Mouse (Mus musculus) natural killer cell, adult 2 months (primary cell): ENCODE measurements around the gene Nudt15.
A peak's percentile ranks its signal among the peaks of the same experiment; 100 is the strongest.
"Not testable (repeated sequence)": the region's sequence is repeated elsewhere in the genome, so short reads cannot be mapped to it uniquely, and the experiment has no call there.

Experiments used
- DNase-seq, 2 experiments: peaks; one replicate each; pipeline ENCODE4 v3.0.0; 2022; ENCODE audit warnings: low spot score in 2 of 2

Nudt15 gene

DNA sequence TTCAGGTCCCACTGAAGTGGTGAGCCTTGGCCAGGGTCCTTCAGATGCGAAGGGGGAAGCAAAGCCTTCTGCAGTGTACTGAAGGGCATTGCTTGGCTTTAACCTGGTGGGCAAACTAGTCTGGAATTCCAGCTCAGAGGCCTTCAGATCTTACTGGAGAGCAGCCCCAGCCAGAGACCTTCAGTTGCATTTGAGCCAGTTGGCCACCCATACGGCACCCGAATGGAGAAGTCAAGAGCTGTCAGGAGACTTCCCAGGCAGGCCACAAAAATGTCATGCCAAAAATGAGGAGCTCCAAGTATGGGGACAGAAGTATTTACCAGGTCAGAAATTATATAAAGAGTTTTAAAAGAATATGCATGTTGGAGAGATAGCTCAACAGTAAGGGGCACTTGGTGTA lies at the start of gene Nudt15:
Gene Nudt15, minus strand, starts transcription at position 192 of the 400 bp plus-strand sequence.
- no peak for DNase-seq

DNA sequence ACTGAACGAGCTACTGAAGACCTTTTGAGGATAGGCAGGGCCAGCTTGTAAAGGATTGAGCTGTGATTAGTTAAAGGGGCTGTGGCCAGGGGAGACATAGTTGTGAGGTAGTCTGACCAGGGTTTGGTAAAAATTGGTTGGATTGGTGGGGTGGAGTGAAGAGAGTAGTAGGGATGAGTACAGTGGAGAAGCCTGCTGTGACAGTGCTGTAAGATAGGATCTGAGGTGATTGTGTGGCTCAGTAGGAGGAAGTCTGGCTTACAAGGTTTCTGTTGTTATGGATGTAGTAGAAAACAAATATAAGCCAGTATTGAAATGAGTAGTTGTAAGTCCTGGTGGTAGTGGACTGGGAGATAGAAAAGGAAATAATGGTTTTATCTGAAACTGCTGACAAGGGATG lies 44.1 kb upstream of the Nudt15 start:
- no peak for DNase-seq

DNA sequence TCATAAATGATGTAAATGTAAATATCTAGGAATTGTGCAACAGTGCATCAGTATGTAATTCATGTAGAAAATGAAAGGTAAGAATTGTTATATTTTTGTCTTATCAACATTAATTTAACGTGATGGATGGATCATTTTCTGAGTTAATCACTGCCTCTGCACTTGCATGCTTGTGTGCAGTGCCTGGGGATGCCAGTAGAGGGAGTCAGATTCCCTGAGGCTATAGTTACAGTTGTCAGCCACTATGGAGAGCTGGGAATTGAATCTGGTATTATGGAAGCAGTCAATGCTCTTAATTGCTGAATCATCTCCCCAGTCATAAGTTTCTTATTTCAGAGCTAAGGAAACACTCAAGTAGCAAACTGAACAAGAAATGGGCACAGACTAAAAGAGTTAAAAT lies 40.0 kb upstream of the Nudt15 start:
- DNase-seq: no peak

DNA sequence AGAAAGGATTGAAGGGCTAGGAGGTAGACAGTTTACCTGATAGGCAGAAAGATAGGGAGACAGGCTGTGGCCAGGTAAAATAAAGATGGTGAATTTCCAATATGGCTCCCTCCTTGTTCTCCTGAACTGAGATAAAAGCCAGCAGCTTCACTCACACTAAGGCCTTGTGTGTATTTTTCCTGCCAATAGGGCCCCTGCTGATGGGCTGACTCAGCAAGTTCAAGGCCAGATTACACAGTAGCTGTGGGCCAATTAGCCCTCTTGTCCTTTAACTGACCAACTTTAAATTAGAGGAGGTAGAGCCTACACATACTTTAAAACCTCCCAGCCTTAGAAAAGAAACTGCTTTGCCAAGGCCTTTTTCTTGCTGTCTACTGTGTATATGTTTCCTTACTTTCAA lies 28.3 kb upstream of the Nudt15 start:
- DNase-seq: no peak

DNA sequence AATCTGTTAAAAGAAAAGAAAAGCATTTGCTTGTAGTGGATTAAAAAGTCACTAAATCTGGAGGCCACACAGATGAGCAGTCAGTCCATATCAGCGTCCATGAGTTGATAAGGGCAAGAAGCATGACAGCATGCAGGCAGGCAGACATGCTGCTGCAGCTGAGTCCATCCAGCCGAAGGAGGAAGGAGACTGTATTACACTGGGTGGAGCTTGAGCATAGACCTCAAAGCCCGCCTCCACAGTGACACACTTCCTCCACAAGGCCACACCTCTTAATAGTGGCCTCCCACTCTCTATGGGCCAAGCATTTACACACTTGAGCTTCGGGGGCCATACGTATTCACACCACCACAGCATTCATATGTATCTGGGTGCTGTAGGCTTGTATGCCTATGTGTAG lies 26.0 kb upstream of the Nudt15 start:
- DNase-seq: no peak

DNA sequence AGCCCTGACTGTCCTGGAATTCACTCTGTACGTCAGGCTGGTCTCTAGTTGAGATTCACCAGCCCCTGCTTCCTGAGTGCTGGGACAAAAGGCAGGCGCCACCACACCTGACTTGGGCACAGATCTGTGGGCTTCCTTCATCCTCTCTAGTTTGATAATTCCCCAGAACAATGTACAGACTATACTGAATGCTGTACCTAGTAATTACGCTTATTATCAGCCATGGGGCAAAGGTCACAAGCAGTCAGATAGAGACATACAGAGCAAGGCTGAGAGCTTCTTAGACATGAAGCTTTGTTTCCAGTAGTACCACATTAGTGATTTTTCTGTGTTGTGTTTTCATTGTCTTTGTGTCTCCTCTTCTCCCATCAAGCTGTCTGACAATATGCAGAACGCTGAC lies 23.1 kb upstream of the Nudt15 start:
- DNase-seq: no peak

DNA sequence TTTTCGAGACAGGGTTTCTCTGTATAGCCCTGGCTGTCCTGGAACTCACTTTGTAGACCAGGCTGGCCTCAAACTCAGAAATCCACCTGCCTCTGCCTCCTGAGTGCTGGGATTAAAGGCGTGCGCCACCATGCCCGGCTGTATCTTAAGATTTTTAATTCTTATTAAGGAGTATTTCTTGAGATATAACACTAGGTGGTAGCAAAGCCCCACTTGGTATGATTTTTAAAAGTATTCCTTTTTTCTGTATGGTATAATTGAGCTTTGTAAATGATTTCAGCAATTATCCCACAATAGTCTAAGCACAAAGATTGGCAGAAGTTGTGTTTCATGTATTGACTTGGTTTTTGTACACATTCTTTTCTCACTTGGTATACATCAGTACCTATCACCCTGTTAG lies 21.8 kb upstream of the Nudt15 start:
- DNase-seq: not testable (repeated sequence)

DNA sequence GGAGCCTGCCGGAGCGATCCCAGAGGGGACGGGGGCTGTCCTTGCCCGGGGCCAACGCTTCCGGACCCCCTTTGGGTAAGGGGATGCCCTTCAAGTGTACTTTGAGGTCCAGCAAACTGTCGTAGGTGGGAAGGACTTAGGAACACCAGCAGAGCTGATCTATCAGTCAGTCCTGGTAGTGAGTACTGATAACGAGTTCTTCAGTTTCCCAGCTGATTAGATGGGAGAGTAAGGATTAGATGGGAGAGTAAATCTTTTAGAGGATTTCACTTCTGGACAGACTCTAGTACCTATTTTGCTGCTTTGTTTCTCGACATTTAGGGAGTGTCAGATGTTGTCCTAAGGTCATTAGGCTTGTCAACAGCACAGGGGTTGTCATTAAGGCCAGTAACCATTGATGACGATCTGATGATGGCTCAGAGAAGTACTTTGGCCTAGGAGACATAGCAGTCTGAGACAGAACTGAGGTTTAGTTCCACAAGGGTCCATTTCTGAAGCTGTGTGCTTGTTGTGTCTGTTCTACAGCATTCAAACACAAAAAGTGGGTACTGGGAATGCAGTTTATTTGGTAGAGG lies 5.2 kb upstream of the Nudt15 start:
- no peak for DNase-seq

DNA sequence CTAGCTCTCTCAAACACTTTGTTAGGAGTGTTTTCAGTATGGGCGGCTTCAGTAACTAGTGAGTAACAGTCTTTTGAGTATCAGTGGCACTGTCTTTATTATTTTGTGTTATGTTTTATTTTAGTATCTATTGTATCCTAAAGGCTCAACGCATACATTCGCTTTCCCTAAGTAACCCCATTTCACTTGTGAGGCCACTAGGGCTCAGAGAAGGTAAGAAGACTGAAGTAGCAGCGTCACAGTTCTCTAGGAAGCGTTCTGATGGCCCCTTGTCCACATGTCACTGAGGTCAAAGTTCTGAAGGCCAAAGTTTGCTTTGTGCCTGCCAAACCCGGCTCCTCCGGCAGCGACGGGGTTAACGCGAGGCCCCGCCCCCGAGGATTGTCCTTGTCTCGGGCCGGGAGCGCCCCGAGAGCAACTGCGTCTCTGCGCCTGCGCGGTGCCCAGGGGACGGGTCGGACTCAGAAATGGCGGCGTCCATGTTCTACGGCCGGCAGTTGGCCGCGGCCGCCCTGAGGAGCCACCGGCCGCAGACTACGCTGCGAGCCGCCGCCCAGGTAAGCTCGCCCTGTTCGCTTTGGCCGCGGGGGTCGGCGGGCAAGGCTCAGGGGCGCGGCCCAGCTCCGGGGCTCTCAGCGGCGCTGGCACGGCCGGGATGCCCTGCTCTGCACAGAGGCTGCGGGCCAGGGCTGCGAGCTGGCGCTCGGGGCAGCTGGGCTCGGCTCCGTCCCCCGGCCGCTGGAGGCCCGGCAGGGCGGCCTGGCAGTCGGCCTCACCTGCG lies 4.5 kb upstream of the Nudt15 start:
- DNase-seq: peak; percentile 92 to 93

DNA sequence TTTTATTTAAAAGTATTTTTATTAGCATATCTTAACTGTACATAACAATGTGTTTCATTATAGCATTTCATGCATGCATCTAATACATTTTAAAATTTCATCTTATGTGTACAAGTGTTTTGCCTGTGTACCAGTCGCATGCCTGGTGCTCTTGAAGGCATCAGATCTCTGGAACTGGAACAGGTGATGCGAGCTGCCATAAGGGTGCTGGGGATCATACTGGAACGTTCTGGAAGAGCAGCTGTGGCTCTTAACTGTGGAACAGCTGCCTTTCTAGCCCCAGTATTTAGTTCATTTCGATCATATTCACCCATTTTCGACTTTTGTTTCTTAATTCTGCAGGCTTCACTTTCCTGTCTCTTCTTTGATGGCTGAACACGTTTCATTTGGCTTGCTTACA lies 3.1 kb upstream of the Nudt15 start:
- no peak for DNase-seq

DNA sequence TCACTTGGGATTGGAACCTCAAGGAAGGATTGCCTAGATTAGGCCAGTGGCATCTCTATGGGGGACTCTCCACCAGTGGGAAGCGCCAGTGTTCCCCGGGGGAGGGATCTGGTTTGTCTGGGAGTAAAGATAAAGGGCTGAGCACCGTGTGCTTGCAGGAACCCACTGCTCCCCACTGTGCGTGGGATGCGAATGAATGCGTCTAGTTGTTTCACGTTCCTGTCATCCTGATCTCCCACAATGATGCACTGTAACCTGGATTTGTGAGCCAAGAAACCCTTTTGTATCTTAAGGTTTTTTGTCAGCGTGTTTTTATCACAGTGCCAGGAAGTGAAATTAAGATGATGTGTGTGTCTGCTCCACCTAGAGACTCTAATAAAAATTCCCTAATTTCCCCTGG lies 2.7 kb upstream of the Nudt15 start:
- DNase-seq: no peak

DNA sequence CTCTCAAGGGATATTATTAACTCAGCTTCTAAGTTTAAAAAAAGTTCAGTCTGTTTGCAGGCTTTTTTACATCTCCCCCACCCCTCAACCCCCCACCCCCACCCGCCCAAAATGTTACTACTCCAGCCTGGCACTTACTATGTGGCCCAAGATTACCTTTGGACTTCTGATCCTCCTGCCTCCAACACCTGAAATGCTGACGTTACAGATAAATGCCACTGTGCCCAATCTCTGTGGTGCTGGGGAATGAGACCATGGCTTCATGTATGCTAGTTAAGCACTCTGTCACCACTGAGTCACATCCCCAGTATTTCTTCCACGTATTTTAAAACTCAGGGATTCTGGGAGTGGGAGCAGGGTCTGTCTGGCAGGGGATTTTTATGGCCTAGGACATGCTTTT lies 2.2 kb upstream of the Nudt15 start:
- no peak for DNase-seq

DNA sequence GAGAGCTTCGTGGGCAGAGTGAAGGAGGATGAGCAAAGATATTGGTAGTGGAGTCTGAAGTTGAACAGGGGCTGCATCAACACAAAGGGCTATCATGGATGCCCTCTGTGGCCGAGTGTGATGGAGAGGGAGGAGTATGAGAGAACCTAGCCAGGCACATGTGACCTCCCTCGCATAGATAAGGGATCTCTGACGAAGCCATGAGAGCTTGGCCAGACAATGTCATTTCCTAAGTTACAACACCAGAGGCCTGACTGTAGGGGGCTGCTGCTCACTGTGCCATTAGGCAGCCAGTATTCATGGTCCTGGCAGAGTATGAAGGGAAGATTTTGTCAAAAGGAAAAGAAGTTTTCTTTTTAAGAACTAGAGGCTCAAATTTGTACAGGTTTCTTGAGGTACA lies 1.0 kb downstream of the Nudt15 start:
- DNase-seq: no peak

DNA sequence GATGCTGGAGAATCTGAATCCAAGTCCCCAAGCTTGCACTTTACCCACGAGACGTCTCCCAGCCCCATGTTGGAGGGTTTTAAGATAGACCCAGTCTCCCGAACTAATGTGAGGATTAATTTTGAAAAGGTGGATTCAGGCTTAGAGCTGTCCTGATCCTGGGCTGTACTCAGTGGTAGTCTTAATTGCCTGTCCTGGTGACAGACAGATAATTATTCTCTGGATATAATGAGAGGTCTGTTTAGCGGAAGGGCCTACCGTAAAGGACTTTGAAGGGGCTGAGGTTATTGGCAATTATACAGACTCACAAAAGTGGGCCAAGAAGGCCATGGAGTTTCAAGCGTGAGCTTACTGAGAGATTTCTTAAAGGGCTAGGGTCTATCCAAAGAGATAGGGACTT lies 4.3 kb downstream of the Nudt15 start:
- no peak for DNase-seq

DNA sequence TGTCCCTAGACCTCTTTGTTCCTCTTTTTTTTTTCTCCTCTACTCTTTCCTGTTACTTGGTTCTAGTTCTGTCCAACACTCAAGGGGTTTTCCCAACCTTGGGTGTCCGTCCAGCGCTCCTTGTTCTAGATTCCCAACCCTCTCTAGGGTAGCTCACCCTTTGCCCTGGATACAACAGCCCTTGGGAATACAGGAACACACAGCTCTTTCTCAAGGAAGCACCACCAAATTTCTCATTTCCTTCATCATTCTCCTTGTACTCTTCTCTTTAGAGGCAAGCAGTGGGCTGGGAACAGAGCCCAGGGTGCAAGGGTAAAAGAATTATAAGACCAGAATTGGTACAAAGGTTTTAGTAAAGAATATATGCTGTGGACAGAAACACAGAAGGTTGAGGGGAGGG lies 12.4 kb downstream of the Nudt15 start:
- DNase-seq: no peak

DNA sequence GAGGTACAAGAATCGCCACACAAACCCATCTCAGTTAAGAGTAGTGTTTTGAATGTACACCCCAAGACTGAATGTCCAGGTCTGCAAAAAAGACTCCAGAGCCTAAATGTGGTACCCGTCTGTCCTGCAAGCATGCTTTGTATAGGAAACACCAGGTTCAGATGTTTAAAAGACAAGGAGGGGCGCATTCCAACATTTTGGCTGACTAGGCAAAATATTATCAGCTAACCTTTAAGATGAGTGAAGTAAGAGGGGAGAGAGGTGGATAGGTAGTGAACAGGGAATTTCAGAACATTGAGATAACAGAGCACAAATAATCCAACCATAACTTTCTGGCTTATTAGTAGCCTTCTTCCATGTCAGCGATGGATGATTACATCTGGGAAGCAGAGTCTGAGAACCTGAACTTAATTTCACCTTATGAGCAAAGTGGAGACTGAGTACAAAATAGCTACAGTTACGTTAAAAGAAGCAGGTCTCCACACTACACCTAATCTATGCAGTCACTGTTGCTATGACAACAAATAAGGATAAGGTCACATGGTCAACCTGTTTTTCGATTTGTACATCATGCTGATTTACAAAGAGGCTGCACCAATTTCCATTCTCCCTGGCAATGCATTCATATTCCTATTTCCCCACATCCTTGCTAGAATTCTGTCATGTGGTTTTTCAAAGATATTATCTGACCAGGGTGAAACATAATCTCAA lies 14.1 kb downstream of the Nudt15 start:
- no peak for DNase-seq

DNA sequence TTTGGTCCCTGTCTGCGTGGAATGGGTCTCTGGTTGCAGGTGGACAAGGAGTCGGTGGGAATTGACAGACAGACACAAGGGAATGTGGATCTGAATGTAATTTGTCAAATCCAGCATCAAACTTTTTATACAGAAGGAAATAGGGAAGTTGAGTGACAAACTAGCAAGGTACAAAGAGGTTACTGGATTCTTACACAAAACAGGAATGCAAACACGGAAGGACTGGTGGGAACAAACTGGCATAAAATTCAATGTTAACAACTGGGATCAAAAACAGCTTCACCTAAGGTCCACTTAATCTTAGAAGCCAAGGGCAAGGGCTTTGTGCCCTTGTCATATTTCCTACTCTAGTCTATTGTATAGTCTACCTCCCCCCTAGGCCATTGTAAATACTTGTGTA lies 19.4 kb downstream of the Nudt15 start:
- not testable (repeated sequence) for DNase-seq

DNA sequence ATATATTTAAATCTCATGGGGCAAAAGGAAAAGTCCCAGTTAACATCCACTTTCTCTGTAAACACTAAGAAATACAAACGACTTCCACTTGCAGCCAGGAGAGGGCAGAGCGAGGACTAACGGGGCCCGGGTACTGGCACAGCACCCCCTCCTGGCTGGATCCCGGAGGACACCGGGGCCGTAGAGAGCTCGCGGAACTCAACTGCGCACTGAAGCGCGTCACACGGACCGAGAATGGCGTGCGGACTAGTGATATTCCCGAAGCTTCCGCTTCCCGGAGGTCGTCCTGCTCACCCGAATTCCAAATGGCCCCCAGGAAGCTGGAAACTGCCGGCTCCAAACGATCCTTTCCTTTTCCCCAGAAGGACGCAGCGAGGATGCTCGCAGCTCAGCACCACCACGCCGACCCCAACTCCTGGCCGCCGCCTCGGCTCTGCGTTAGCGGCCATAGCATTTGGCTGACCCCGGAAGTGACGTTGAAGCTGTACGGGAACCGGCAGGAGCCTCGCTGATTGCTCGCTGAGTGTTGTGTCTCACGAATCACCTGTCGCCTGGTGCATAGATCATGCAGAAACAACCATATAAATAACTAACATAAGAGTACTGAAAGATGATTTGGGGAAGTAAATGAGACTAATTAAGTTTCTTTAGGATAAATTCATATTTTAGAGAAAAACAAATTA lies 23.1 kb downstream of the Nudt15 start, which contains the start of gene Sucla2:
Gene Sucla2, plus strand, starts transcription at position 554 of the 683 bp plus-strand sequence.
- peak; percentile 94 for DNase-seq

DNA sequence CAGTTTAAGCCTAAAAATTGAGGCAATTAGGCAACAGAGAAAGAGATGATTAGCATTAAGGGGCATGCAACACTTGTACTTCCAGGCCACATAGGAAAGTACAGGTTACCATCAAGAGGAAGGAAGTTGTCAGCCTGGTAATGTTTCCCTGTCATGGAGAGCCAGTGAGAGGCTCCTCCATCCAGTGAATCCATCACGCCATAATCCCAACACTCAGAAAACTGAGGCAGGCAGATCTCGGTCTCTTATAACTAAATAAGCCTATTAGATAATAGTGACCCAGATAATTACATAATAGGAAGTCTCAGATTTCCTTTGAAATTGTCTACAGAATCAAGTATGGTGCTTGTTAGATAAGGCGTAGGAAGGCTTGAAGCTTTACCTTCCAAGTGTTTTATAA lies 23.9 kb downstream of the Nudt15 start:
- no peak for DNase-seq

DNA sequence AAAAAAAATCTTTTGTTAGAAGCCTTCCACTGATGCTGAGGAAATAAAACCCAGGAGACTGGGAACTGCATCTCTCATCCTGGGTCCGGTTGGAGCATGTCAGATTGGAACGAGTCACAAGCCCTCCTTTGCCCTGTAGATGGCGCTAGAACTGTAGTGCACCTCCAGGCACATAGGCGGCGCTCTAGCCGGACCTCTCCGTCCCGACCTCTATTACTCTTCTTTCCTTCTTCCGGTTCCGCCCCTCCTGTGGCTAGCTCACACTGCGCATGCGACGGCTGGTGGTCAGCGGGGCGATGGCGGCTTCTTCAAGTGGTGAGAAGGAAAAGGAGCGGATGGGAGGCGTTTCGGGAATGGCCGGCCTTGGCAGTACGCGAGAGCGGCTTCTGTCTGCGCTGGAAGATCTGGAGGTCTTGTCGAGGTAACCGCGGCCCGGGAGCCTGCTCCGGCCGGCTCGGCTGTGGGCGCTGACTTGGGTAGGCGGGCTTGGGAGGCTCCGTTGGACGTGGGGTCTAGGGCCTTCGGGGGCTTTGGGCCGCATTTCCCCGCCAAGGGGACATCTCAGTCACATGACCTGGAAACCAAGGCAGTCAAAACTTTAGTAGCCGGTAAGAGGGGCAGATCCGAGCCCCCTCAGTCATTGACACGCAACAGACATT lies 38.1 kb downstream of the Nudt15 start, which contains the start of gene Med4:
Gene Med4, plus strand, starts transcription at position 261 of the 659 bp plus-strand sequence.
- peak; percentile 93 to 94 for DNase-seq

DNA sequence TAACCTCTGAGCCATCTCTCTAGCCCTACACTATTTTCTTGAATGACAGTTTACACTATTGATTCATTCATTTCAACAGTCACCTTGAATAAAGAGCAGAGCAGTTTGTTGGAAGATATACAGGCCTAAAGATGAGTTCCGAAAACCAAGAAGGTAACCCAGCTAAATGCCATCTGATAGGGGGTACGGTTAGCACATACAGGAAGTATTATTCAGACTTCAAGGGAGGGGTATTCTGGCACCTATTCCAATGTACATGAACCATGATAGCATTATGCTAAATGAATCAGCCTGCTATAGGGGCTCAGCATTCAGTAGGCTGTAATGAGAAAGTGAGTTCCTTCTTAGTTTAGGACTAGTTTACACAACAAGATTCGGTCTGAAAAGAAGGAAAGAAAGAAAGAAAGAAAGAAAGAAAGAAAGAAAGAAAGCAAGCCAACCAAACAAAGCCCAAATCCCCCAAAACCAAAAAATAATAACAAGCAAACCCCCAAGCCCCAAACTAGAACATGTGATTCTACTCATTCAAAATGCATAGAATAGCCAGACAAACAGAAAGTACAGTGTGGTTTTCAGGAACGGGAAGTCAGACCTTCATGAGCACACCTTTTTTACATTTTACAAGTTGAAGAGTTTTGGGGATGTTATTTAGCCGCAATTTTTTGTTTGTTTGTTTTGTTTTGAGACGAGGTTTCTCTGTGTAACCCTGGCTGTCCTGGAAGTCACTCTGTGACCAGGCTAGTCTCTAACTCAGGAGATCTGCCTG lies 39.2 kb downstream of the Nudt15 start:
- no peak for DNase-seq
